Mouse (Mus musculus) brain, embryonic 14.5 days (tissue): Measurements from ENCODE around the gene Mrpl2.

Experiments used
- CTCF ChIP-seq: fragments of 200-500 bp; IDR thresholded peaks from 2 replicates; pipeline ENCODE4 v1.5.1; 2012; ENCODE audit warnings: inconsistent platforms, mild to moderate bottlenecking, moderate library complexity, borderline replicate concordance; ENCODE audit not compliant: insufficient read depth, insufficient read length; ENCODE audit errors: extremely low read depth
- POLR2A ChIP-seq: fragments of 200-500 bp; IDR thresholded peaks from 2 replicates; pipeline ENCODE4 v1.6.1; 2012; ENCODE audit warnings: mild to moderate bottlenecking, inconsistent platforms, borderline replicate concordance; ENCODE audit not compliant: poor library complexity, insufficient read depth, insufficient read length, severe bottlenecking; ENCODE audit errors: extremely low read depth

DNA sequence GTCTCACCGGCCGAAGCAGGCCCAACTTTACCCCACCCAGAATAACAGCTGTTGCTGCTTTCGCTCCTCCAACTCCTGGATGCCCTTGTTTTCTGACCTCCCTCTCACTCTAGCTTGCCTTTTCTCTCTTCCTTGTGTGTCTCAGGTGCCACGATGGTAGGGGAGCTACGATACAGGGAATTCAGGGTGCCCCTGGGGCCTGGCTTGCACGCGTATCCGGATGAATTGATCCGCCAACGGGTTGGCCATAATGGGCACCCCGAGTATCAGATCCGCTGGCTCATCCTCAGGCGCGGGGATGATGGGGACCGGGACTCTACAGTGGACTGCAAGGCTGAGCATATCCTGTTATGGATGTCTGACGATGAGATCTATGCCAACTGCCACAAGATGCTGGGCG, 5.3 kb downstream of the Mrpl2 start:
- TF ChIP-seq POLR2A (no peak), CTCF (no peak)
